Mouse (Mus musculus): ENCODE measurements around the gene Aqp3.

Aqp3 gene

DNA sequence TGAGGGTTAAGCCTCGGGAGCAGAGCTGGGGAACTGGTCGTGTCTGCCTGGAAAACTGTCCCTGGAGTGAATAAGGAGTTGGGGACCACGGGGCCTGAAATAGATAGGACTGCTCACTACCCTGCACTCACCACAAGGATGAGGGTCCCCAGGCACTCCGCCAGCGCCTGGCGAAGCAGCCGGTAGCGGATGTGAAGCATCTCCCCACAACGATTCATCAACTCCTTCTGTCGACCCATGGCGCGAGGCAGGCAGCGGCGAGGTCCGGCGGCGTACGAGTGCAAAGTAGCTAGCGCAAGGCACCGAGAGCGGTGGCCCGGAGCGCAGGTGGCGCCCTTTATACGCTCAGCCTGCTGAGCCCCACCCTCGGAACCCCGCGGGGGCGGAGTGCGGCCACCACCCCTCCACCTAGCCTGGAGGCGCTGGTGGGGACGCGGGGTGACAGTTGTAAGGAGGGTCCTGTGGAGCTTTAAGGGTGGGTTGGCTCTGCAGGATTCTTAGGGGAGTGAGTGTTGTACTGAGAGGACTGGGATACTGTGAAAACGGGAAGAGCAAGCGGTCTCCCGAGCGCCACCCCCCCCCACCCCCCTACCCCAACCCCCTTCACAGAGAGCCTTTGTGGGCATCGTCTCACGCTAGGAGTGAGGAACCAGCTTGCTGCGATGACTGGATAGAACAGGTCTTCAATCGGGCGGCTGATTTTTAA is at the start of gene Aqp3:
Gene Aqp3, minus strand, starts transcription at position 313 of the 706 bp plus-strand sequence.
- in situ Hi-C loops (cut with MboI; ENCODE audit: unreplicated experiment in 2 of 2), result no loop called here

DNA sequence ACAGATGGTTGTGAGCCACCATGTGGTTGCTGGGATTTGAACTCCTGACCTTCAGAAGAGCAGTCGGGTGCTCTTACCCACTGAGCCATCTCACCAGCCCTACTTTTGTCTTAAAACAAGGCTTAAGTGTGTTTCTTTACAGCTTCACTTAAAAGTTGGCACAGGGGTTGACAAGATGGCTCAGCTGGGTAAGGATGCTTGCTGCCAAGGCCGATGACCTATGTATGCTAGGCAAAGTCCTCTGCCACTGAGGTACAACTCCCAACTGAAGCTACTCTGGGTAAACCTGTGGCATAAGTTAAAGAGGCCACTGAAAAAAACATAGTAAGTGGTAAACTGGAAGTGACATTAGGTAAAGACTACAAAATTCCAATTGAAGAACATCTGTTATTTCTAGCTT is 44.6 kb upstream of the Aqp3 start:
- in situ Hi-C loops (cut with MboI; ENCODE audit: unreplicated experiment in 2 of 2), result loop anchor here in 1 of 2 experiments (25.0 kb wide), 1 partner anchor 380 kb away; the partner anchor contains the start of gene Smu1

DNA sequence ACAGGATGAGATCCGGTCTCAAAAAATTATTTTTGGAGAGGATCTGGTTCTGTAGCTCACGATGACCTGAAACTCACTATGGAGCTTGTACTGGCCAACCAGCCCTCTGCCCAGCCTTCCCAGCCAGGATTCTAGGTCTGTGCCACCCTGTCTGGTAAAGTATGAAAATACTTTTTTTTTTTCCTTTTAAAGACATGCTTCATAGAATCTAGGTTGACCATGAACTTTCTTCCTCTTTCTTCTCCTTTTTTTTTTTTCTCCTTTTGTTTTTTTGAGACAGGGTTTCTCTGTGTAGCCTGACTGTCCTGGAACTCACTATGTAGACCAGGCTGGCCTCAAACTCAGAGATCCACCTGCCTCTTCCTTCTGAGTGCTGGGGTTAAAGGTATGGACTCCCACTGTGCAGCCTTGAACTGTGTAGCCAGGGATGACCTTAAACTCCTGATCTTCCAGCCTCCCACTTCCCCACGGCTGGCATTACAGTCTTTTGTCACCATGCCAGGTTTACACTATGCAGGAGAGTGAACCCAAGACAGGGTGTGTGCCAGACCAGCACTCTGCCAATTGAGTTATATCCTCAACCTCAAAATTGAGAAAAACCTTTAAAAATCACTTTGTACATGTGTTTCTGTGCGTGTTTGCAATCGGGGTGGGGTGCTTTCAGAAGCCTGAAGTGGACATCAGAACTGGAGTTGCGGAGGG is 42.3 kb upstream of the Aqp3 start:
- in situ Hi-C loops (cut with MboI; ENCODE audit: unreplicated experiment in 2 of 2), result loop anchor here in 1 of 2 experiments (25.0 kb wide), 1 partner anchor 378 kb away; the partner anchor contains the start of gene Smu1

DNA sequence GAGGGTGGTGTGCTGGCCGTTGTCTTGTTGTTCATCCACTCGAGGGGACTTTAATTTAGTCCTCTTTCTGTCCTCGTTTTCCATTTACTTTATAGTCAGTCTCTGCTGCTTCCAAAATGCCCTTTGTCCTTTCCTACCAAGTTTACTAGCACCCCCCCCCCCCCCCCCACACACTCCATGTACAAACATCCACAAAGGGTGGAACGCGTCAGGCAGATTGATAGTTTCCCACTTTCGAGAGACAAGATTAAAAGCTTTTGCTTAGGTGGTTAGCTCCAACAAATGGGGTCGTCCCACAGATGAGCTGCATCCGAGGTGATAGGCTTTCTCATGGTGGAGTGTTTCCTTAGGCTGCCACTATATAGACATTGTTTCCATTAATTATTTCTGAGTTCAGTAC is 38.8 kb upstream of the Aqp3 start:
- in situ Hi-C loops (cut with MboI; ENCODE audit: unreplicated experiment in 2 of 2), result loop anchor here in 1 of 2 experiments (25.0 kb wide), 1 partner anchor 375 kb away; the partner anchor contains the start of gene Smu1

DNA sequence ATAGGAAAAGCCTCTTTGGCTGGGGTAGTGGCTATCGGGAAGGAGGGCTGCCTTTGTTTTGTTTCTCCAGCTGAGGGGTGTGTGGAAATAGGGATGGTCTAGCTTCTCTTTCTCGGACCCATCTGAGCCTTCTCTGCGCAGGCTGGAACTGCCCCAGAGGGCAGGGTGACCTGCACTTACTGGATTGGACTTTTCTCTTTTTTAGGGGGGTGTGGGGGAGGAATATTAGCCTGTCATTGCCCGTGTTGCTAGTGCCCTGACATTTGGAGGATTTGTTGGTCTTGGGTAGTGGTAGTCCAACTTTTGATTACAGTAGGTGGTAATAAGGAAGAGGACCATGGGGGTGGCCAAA is 38.4 kb upstream of the Aqp3 start:
- in situ Hi-C loops (cut with MboI; ENCODE audit: unreplicated experiment in 2 of 2), result loop anchor here in 1 of 2 experiments (25.0 kb wide), 1 partner anchor 374 kb away; the partner anchor contains the start of gene Smu1

DNA sequence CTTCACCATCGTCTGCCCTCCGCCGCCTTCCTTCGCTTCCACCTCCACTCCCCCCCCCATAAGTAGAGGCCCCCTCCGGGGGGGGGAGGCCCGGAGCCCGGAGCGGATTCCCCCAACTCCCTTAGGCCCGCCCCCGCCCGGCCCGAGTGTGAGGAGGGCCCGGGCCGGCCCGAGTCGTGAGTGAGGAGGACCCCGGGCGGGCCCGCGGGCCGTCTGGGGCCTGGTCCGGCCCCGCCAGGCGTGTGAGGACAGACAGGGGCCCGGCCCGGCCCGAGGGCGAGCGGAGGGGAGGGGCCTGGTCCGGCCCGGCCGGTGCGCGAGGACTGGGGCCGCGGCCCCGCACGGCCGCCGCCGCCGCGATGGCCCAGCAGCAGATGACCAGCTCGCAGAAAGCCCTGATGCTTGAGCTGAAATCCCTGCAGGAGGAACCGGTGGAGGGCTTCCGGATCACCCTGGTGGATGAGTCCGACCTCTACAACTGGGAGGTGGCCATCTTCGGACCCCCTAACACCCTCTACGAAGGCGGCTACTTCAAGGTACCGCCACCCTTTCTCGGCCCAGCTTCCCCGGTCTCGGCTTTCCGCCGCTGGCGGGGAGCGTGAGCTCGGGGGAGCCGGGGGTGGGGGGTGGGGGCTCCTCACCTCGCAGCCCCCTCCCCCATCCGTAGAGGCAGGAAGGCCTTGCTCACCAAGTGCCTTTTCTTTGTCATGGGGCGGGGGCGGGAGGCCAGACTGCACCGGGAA is 37.9 kb upstream of the Aqp3 start, which contains the start of gene Ube2r2:
Gene Ube2r2, plus strand, starts transcription at position 33 of the 743 bp plus-strand sequence.
- in situ Hi-C loops (cut with MboI; ENCODE audit: unreplicated experiment in 2 of 2), result loop anchor here in 1 of 2 experiments (25.0 kb wide), 1 partner anchor 374 kb away; the partner anchor contains the start of gene Smu1

DNA sequence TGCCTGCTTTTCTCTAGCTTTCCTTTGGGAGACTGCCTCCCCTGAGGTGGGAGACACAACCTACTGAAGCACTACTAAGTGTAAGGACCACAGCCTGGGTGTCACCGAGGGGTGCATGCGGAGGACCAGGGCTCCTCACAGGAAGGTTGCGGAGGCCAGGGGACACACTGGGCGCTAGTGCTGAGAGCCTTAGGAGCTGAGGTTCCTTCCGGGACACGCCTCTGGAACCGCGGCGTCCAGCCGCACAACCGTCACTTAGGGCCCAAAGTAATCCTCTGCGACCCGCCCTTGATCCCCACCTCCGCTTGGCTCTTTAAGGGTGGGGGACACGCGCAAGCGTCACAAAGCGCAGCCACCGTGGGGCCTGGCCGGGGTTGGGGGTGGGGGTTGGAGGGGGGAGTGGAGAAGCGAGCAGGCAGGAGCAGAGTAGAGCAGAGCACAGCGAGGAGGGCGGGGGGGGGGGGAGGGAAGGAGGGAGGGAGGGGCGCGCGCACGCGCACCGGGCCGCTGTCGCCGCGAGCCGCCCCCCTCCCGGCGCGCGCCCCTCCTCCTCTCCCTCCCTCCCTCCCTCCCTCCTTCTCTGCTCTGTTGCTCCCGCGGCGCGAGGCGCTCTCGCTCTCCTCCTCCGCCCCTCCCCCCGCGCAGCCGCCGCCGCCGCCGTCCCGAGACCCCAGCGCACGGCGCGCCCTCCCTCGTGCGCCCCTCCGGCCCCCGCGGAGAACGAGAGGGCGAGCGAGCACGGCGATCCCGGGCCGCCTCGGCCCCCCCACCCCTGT is 37.1 kb upstream of the Aqp3 start:
- in situ Hi-C loops (cut with MboI; ENCODE audit: unreplicated experiment in 2 of 2), result loop anchor here (5.0 to 25.0 kb wide), 4 partner anchors 32 to 373 kb away; partner anchors contain the start of gene Smu1 (in 1 of the 2)

DNA sequence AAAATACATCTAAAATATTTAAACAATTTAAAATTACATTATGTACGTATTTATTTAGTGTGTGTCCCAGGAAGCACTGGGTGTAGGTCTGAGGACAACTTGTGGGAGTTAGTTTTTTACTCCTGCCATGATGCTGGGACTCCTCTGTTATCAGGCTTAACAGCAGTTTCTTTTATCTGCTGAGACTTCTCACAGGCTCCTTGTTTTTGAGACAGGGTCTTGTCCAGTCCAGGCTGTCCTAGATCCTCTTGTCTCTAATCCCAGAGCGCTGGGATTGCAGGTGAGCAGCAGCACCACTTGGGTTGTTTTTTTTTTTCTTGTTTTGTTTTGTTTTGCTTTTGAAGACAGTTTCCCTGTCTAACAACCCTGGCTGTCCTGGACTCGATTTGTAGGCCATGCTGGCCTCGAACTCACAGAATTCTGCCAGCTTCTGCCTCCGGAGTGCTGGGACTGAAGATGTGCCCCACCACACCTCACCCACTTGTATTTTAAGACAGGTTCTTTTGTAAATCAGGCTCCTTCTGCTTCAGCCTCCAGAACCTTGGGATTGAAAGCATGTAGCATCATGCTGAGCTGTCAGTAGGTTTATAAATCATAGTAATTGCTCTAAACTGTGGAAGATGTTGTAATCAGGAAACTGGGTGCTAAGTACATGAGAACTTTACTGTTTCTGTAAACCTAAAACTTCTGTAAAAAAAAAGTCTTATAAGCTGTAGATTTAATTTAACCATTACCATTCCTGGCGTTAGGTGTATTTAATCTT is 35.7 kb upstream of the Aqp3 start:
- in situ Hi-C loops (cut with MboI; ENCODE audit: unreplicated experiment in 2 of 2), result loop anchor here (5.0 to 25.0 kb wide), 4 partner anchors 34 to 371 kb away; partner anchors contain the start of gene Smu1 (in 1 of the 2)

DNA sequence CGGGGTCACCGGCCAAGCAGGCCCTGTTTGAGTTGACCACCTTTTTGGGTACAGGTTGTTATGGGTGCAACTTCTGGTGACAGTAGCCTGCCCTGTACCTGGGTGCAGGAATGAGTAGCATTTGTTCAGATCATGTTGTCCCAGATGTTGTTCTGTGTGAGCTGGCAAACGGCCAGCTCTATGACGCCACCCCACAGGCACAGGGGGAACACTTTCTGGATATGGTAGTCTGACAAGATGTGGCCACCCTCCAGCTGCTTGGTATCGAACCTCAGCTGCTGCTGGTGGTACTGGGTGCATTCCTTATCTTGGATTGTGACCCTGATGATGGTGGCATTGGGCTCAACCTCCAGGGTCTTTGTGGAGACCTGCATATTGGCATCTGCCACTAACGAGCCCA is 34.5 kb upstream of the Aqp3 start:
- in situ Hi-C loops (cut with MboI; ENCODE audit: unreplicated experiment in 2 of 2), result loop anchor here (5.0 to 25.0 kb wide), 4 partner anchors 35 to 370 kb away; partner anchors contain the start of gene Smu1 (in 1 of the 2)

DNA sequence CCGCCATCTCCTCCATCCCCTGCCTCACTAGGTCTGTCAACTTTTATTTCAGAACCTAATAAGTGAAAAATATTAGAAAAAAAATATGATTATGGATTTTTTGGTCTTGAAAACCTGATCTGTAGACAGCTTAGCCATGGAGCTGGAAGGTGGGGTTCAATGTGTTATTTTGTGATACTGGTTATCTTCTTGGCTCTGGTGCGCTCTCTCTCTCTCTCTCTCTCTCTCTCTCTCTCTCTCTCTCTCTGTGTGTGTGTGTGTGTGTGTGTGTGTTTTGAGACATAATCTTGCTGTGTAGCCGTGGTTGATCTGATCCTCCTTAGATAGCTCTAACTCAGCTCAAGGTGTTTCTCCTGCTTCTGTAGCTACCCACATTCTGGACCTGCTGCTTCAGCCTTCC is 31.9 kb upstream of the Aqp3 start:
- in situ Hi-C loops (cut with MboI; ENCODE audit: unreplicated experiment in 2 of 2), result loop anchor here (5.0 to 25.0 kb wide), 7 partner anchors 37 to 425 kb away; partner anchors contain the start of genes Smu1 (in 2 of the 2) and Aptx (in 1 of the 2)

DNA sequence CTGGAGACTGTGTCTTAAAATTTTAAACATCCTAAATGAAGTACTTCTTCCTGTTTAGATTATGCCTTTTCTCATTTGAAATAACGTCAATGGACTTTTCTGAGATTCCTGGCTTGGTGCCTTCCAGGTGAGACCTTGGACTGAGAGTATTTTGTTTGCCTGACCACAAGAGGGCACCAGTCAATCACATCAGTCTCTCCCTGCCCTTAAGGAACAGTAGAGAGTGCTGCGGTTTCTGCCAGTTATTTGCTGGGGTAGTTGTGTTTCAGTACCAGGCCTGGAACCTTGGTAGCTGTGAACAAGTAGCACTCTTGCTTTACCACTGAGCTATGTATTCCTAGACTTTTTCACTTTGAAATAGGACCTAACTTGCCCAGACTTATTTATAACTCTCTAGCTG is 31.4 kb upstream of the Aqp3 start:
- in situ Hi-C loops (cut with MboI; ENCODE audit: unreplicated experiment in 2 of 2), result loop anchor here (5.0 to 25.0 kb wide), 4 partner anchors 98 to 425 kb away; partner anchors contain the start of genes Smu1 (in 2 of the 2) and Aptx (in 1 of the 2)

DNA sequence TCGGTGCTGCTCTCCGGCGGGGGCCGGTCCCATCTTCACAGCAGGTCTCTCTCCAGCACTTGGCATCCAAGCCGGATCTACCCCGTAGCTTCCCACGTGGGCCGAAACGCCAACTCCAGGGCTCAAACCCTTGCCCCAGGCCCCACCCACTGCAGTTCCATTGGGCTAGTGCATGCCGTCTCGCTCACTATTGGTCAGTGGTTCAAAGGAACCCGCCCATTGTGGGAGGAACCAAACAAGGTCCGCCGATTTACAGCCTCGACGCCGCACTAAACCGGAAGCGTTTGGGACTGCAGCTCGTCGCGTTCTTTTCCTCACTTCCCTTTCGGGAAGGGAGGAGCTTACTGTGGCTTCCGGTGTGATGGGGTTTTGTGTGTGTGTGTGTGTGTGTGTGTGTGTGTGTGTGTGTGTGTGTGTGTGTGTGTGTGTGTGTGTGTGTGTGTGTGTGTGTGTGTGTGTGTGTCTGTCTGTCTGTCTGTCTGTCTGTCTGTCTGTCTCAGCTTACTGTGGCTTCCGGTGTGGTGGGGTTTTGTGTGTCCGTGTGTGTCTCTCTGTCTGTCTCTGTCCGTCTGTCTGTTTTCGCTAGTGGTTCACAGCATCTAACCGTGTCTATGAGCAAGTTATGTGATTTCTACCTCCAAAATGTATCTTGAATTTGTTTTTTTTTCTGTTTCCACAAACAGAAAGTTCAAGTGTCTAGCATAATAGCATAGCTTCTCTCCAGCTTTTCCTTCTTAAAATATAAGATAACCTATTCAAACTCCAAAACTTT is 26.4 kb upstream of the Aqp3 start, which contains the start of gene Nol6:
Gene Nol6, minus strand, starts transcription at position 276 of the 772 bp plus-strand sequence.
- in situ Hi-C loops (cut with MboI; ENCODE audit: unreplicated experiment in 2 of 2), result loop anchor here (5.0 to 25.0 kb wide), 4 partner anchors 148 to 837 kb away; partner anchors contain the start of genes Aptx (in 1 of the 2), Ndufb6 (in 1 of the 2) and Smu1 (in 1 of the 2)

DNA sequence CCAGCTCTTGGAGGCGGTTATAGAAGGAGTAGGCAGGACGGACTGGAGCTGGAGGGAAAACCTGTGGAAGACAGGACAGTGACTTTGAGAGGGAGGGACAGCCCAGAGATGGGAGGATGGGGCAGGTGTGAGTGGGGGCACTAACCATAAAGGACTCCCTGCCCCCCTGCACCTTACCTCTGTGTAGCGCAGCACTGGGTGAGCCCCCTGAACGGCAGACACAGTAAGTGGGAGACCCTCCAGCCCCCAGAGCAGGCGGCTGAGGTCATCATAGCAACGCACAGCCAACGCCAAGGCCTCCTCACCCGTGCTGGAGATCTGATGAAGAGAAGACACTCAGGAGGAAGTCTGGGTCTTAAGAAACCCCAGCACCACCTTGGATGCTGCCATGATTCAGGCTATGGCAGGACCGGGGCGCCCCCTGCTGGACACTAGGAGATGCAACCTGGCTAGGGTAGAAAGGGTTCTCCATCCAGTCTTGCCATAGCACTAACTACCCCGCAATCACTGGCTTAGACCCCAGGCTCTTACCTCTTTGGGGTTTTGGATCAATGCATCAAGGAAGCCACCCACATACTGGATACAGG is 20.8 kb upstream of the Aqp3 start:
- in situ Hi-C loops (cut with MboI; ENCODE audit: unreplicated experiment in 2 of 2), result loop anchor here (5.0 to 25.0 kb wide), 4 partner anchors 56 to 831 kb away; partner anchors contain the start of genes Ndufb6 (in 1 of the 2) and Ubap2 (in 1 of the 2)

DNA sequence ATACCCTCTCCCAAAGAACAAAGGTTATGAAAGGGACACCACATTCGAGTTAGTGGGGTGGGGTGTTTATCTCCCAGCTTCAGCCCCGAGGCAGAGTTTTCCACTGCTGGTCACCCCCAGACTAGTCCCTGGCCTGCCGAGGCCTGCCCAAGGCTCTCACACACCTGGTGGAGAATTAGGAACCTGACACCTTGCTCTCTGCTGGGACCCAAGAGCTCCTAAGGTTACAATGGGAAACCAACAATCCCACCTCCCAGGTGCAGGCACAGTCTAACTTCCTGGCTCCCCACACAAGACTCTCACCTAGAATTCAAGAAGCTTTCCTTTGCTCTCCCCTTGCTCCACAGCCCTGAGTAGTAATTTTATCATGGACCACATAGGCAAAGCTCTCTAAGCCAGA is 18.8 kb upstream of the Aqp3 start:
- in situ Hi-C loops (cut with MboI; ENCODE audit: unreplicated experiment in 2 of 2), result loop anchor here (5.0 to 25.0 kb wide), 4 partner anchors 55 to 830 kb away; partner anchors contain the start of genes Ndufb6 (in 1 of the 2) and Ubap2 (in 1 of the 2)

DNA sequence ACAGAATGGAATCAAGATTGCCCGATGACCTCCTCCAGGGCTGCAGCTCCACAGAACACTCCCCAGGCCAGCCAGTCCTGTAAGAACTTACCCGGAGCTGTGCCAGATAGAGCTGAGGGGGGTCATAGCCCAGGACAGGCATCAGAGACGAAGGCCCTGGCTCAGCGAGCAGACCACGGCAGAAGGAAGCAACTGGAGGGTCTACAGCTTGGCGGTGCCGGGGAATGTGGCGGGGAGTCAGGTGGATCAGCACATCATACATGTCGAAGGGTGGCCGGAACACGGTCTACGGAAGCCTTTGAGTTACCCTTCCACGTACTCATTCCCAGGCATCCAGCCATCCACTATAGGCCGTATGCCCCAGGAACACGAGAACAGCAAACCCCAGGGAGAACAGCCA is 17.8 kb upstream of the Aqp3 start:
- in situ Hi-C loops (cut with MboI; ENCODE audit: unreplicated experiment in 2 of 2), result loop anchor here (5.0 to 25.0 kb wide), 4 partner anchors 53 to 828 kb away; partner anchors contain the start of genes Ndufb6 (in 1 of the 2) and Ubap2 (in 1 of the 2)

DNA sequence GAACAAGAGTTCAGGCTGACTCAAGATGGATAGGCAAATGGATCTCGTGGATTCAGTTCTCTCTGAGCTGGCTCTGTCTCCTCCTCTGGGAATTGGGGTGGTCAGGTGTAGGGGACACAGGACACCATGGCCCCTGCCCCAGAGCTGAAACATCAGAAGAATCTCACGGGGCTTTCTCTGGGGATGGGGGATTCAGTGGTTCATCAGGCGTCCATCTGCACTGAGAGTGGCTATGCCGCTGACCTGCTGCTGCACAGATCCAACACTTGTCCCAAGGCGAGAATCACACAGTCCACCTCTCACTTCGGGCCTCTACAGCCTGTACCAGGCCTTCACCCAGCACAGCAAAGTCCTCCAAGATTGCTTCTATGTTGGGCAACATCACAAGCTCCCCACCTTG is 17.1 kb upstream of the Aqp3 start:
- in situ Hi-C loops (cut with MboI; ENCODE audit: unreplicated experiment in 2 of 2), result loop anchor here (5.0 to 25.0 kb wide), 4 partner anchors 53 to 828 kb away; partner anchors contain the start of genes Ndufb6 (in 1 of the 2) and Ubap2 (in 1 of the 2)
